Mouse (Mus musculus): Measurements from ENCODE around the gene Wdr48.

DNA sequence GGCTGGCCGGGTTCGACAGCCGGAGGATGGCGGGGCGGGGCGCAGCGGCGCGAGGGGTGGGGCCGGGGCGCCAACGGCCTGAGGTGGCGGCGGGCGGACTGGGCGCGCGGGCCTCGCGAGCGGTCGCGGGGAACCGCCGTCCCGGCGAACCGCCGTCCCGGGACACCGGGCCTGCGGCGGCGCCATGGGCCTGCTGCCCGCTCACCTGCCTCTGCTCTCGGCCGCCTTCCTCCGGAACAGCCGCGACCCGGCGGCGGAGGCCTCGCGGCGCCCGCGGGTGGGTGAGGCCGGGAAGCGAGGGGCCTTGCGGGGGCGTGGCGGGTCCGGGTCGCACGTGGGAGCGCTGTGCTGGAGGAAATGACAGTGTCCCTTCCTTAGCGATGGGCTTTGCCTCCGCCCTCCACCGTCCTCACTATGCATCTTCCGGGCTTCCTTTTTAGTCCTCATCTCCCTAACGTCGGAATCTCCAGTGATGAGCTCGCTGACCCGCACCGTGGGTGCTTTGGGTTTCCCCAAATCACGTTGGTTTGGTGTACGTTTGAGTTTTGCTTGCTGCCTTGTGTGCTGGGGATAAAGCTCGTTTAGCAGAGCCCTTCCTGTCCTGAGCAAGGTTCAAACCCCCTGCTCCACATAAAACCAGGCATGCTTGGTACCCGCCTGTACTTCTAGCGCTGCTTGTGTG, 503 bp downstream of the Wdr48 start:
- TF ChIP-seq CTCF (IDR thresholded peaks at IDR 0.05; ENCODE audit: borderline replicate concordance, insufficient read depth, low read length) (no peak), POLR2A (IDR thresholded peaks at IDR 0.05; ENCODE audit: low read depth, low read length) (no peak)
